Mouse (Mus musculus) megakaryocyte, embryonic 14.5 days (primary cell): ENCODE measurements at regions not wholly inside any gene's neighbourhood (a gene's known extent, or its start where the extent isn't known, plus 50 kb on each side); places are given as distances from the start of the nearest gene placed in this dataset.

Source experiments
- FLI1 ChIP-seq: IDR thresholded peaks from 2 replicates; pipeline ENCODE4 v1.6.1; 2012; ENCODE audit warnings: low read length, inconsistent platforms, mixed read lengths
- GATA1 ChIP-seq: IDR thresholded peaks from 3 replicates; pipeline ENCODE4 v1.6.1; 2012; ENCODE audit warnings: mixed read lengths, low read length, inconsistent platforms, borderline replicate concordance

DNA sequence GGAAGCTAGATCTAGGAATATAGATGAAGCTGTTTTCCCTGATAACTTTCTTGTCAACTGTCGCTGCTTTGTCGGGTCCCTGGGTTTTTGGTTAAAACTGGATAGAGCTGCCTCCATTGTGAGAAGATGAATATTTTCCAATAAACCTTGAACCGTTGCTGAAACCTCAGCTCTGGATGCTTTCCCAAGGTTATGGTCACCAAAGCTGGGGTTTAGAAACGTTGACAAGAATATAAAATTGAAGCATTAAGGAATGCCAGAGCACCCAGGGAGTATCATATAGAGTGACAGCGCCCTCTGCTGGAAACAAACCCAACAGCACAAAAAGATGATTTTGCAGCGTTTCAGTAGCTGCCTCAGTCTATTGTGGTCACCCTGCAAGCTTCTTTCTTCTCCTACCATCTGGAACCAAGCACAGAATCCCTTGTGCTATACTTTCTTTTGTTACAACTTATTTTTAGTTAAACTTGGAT lies 111.7 kb upstream of the Snx19 start:
- TF ChIP-seq GATA1 (no peak), FLI1 (no peak)
